Mouse (Mus musculus) liver, embryonic 14.5 days (tissue): ENCODE measurements at regions not wholly inside any gene's neighbourhood (a gene's known extent, or its start where the extent isn't known, plus 50 kb on each side); places are given as distances from the start of the nearest gene placed in this dataset.

Experiments used
- CTCF ChIP-seq: IDR thresholded peaks from 2 replicates; pipeline ENCODE4 v1.5.1; 2016; ENCODE audit warnings: antibody characterized with exemption, low read depth, control low read depth
- EP300 ChIP-seq: IDR thresholded peaks from 2 replicates; pipeline ENCODE4 v1.6.1; 2016; ENCODE audit warnings: antibody characterized with exemption, low read depth

- TF ChIP-seq EP300, result no peak
- no peak for TF ChIP-seq CTCF
These were observed 505.8 kb upstream of the Sox11 start for GRCm38 (mm10) chr12:27848141-27848540.
